In genomic region chr5:30713691-30714090, GRCm38 (mm10) we compare ENCODE assay signal across 9 mouse cellular contexts. TPM values are rescaled to one million over a fixed set of nuclear protein-coding genes. Genes with fewer than 3 reads are reported as not detected.
DNase-seq lines count a peak whose midpoint lies in the region; ATAC-seq and TF ChIP-seq lines count a peak whose summit lies in the region.
"Had no signal": no experiment of that assay in that cellular context is flagged by ENCODE, and none has a peak within 500 bp of the region (broad histone marks: within the 10 kb centered on the region; RNA-seq: fewer than 3 reads in every experiment).

No protein-coding gene starts in this region.

- WGBS in heart, embryonic 14.5 days: 22% methylated on average over 11 of the region's 11 CpGs
- WGBS in hindbrain, embryonic 13.5 days: 11% methylated on average over 11 of the region's 11 CpGs
- WGBS in midbrain, embryonic 11.5 days: 17% methylated on average over 11 of the region's 11 CpGs

- H3K4me1 ChIP-seq in heart, embryonic 14.5 days (ENCODE audit: control insufficient read depth in 2 of 2, insufficient read depth in 2 of 2, low read length in 2 of 2): peaks cover 8 to 22% of the 10 kb centered on the region in 2 experiments; a peak in 3 of 4 replicates
- H3K4me1 ChIP-seq in hindbrain, embryonic 13.5 days (replicated peaks): peaks cover 53% of the 10 kb centered on the region
- peaks cover 27% of the 10 kb centered on the region for H3K4me1 ChIP-seq in midbrain, embryonic 11.5 days (ENCODE audit: control insufficient read depth, insufficient read depth, low read length)

- H3K27ac ChIP-seq in heart, embryonic 14.5 days (replicated peaks in 1 of 2; ENCODE audit: control insufficient read depth in 1 of 2, insufficient read depth in 1 of 2, low read depth in 2 of 2, low read length in 2 of 2): no peak overlapping the region
- peak overlapping the region; percentile 97 for H3K27ac ChIP-seq in hindbrain, embryonic 13.5 days
- H3K27ac ChIP-seq in midbrain, embryonic 11.5 days (ENCODE audit: low read depth, low read length): peak overlapping the region; percentile 75

- TF ChIP-seq POLR2A in brain, embryonic 14.5 days (IDR thresholded peaks at IDR 0.05; ENCODE audit: borderline replicate concordance, extremely low read depth, insufficient read depth, insufficient read length, poor library complexity, severe bottlenecking): no peak

- peaks cover 66% of the 10 kb centered on the region for H3K27me3 ChIP-seq in heart, embryonic 14.5 days (ENCODE audit: control insufficient read depth, insufficient read depth, low read length)
- H3K27me3 ChIP-seq in hindbrain, embryonic 13.5 days: 0 out of 2 replicates have a peak, but pooled peaks cover 4% of the 10 kb centered on the region
- H3K27me3 ChIP-seq in midbrain, embryonic 11.5 days (ENCODE audit: control insufficient read depth, insufficient read depth, low read length): no peaks in the 10 kb centered on the region

- no peaks in the 10 kb centered on the region for H3K9me3 ChIP-seq in heart, embryonic 14.5 days (ENCODE audit: control insufficient read depth, low read length)
- no peaks in the 10 kb centered on the region for H3K9me3 ChIP-seq in hindbrain, embryonic 13.5 days
- no peaks in the 10 kb centered on the region for H3K9me3 ChIP-seq in midbrain, embryonic 11.5 days (ENCODE audit: control insufficient read depth, low read length)

- no peaks in the 10 kb centered on the region for H3K36me3 ChIP-seq in heart, embryonic 14.5 days (ENCODE audit: control insufficient read depth, insufficient read depth, low read length)
- H3K36me3 ChIP-seq in hindbrain, embryonic 13.5 days: 0 out of 2 replicates have a peak, but pooled peaks cover 2% of the 10 kb centered on the region
- H3K36me3 ChIP-seq in midbrain, embryonic 11.5 days (ENCODE audit: control insufficient read depth, insufficient read depth, low read length): no peaks in the 10 kb centered on the region

- peak overlapping the region; percentile 40 to 53 for H3K4me3 ChIP-seq in heart, embryonic 14.5 days (ENCODE audit: control insufficient read depth in 1 of 2, insufficient read depth in 1 of 2, low read depth in 1 of 2, low read length in 2 of 2)
- peak overlapping the region; percentile 84 for H3K4me3 ChIP-seq in hindbrain, embryonic 13.5 days
- H3K4me3 ChIP-seq in midbrain, embryonic 11.5 days (ENCODE audit: low read depth, low read length): peak overlapping the region; percentile 82

- DNase-seq in heart, adult 11 months: no peak
- peak; percentile 67 for DNase-seq in brain, embryonic 14.5 days (ENCODE audit: low read depth)
- no peak for DNase-seq in midbrain, embryonic 11.5 days (ENCODE audit: low spot score, missing footprints)
- no peak for DNase-seq in frontal cortex, postnatal 10 days (ENCODE audit: low spot score in 2 of 2)
- no peak for DNase-seq in spleen, postnatal 36 days (ENCODE audit: low spot score in 2 of 2)
- DNase-seq in kidney, postnatal 10 days: no peak
- DNase-seq: kidney, adult 8-10 months had no signal

- TF ChIP-seq CTCF in brain, embryonic 14.5 days (IDR thresholded peaks at IDR 0.05; ENCODE audit: borderline replicate concordance, extremely low read depth, insufficient read depth, insufficient read length): no peak

- H3K4me2 ChIP-seq in heart, embryonic 14.5 days (ENCODE audit: low read length): peak overlapping the region; percentile 95
- H3K4me2 ChIP-seq in hindbrain, embryonic 13.5 days: peak overlapping the region; percentile 75
- peak overlapping the region; percentile 82 for H3K4me2 ChIP-seq in midbrain, embryonic 11.5 days

- no peak overlapping the region for H3K9ac ChIP-seq in heart, embryonic 14.5 days (ENCODE audit: low read length)
- peak overlapping the region; percentile 96 for H3K9ac ChIP-seq in hindbrain, embryonic 13.5 days
- peak overlapping the region; percentile 95 for H3K9ac ChIP-seq in midbrain, embryonic 11.5 days (ENCODE audit: low read length)

- ATAC-seq in heart, embryonic 14.5 days (ENCODE audit: insufficient number of reproducible peaks, insufficient read depth, low FRiP score, low read depth): no peak
- ATAC-seq in hindbrain, embryonic 13.5 days (ENCODE audit: low FRiP score): no peak
- no peak for ATAC-seq in midbrain, embryonic 11.5 days (ENCODE audit: low FRiP score)

RNA-seq across cellular contexts. Expression of gene Dpysl5, which starts 2.3 kb away (rescaled TPM):
- 1.6 and 3.3 TPM in 2 replicates for polyA plus RNA-seq in heart, embryonic 14.5 days (2014; fragmentation: Nextera tagmentation; extraction: Ambion mirVana)
- polyA plus RNA-seq in brain, embryonic 14.5 days (2012; rRNA removed): 368 and 444 TPM in 2 replicates
- polyA plus RNA-seq in hindbrain, embryonic 13.5 days (2015; fragmentation: Nextera tagmentation; extraction: Ambion mirVana): 180 and 199 TPM in 2 replicates
- polyA plus RNA-seq in midbrain, embryonic 11.5 days (2014; fragmentation: Nextera tagmentation; extraction: Ambion mirVana): 81.4 and 89.1 TPM in 2 replicates

RNA-seq across cellular contexts. Expression of gene Cenpa, which starts 47.1 kb away (rescaled TPM):
- 268 and 290 TPM in 2 replicates for polyA plus RNA-seq in heart, embryonic 14.5 days (2014; fragmentation: Nextera tagmentation; extraction: Ambion mirVana)
- 55.9 and 105 TPM in 2 replicates for polyA plus RNA-seq in brain, embryonic 14.5 days (2012; rRNA removed)
- 61.6 and 69.1 TPM in 2 replicates for polyA plus RNA-seq in hindbrain, embryonic 13.5 days (2015; fragmentation: Nextera tagmentation; extraction: Ambion mirVana)
- polyA plus RNA-seq in midbrain, embryonic 11.5 days (2014; fragmentation: Nextera tagmentation; extraction: Ambion mirVana): 398 and 399 TPM in 2 replicates

Comparison
In these comparisons a context has a peak if more than half of its experiments do, and no peak if none do; other contexts are left out.
1. H3K27ac ChIP-seq: peak in hindbrain, embryonic 13.5 days (single experiment) and midbrain, embryonic 11.5 days (single experiment); none in heart, embryonic 14.5 days (0 of 2).
2. RNA of gene Dpysl5, which starts 2.3 kb away (polyA plus RNA-seq): 368 to 444 TPM in brain, embryonic 14.5 days, 180 to 199 TPM in hindbrain, embryonic 13.5 days and 81.4 to 89.1 TPM in midbrain, embryonic 11.5 days; 1.6 to 3.3 TPM in heart, embryonic 14.5 days; every median in the first group is over 10 times any median in the second.
3. Peak in every context shown above with its lines, with median percentiles within 50 percentile points of each other: H3K4me2 ChIP-seq and H3K4me3 ChIP-seq.